In genomic region chr12:5087787-5088519, GRCm38 (mm10) we compare ENCODE assay signal across 8 mouse cellular contexts.
DNase-seq lines count a peak whose midpoint lies in the region; ATAC-seq and TF ChIP-seq lines count a peak whose summit lies in the region.

No protein-coding gene starts in this region.

- no peaks in the 10 kb centered on the region for H3K27me3 ChIP-seq in midbrain, embryonic 16.5 days (ENCODE audit: control insufficient read depth, insufficient read depth, low read depth, low read length)
- no peaks in the 10 kb centered on the region for H3K27me3 ChIP-seq in thymus, adult 2 months (ENCODE audit: control insufficient read depth, insufficient read depth, low read length)

- WGBS in lung, adult 2 months, result 22% methylated on average over 10 of the region's 10 CpGs
- 28% methylated on average over 10 of the region's 10 CpGs for WGBS in midbrain, embryonic 16.5 days
- WGBS in thymus, adult 2 months, result 48% methylated on average over 10 of the region's 10 CpGs

- no peak overlapping the region for H3K4me3 ChIP-seq in lung, adult 2 months (replicated peaks; ENCODE audit: extremely low read depth, low read depth, low read length)
- H3K4me3 ChIP-seq in layer of hippocampus, adult 2 months, result no peak overlapping the region; the same call in 1 of the 2 replicates
- H3K4me3 ChIP-seq in midbrain, embryonic 16.5 days (ENCODE audit: low read depth, low read length), result no peak overlapping the region
- H3K4me3 ChIP-seq in thymus, adult 2 months (ENCODE audit: control insufficient read depth, insufficient read depth, low read length), result no peak overlapping the region

- ATAC-seq in midbrain, embryonic 16.5 days, result peak; percentile 83

- no peaks in the 10 kb centered on the region; the same call in 1 of the 2 replicates for H3K4me1 ChIP-seq in lung, adult 2 months (ENCODE audit: control insufficient read depth, insufficient read depth, low read length)
- H3K4me1 ChIP-seq in midbrain, embryonic 16.5 days (ENCODE audit: control insufficient read depth, insufficient read depth, low read length), result peaks cover 10% of the 10 kb centered on the region
- no peaks in the 10 kb centered on the region for H3K4me1 ChIP-seq in thymus, adult 2 months (replicated peaks; ENCODE audit: control insufficient read depth, insufficient read depth, low read length)

- no peak overlapping the region for H3K9ac ChIP-seq in midbrain, embryonic 16.5 days (ENCODE audit: low read depth, low read length)

- H3K36me3 ChIP-seq in midbrain, embryonic 16.5 days (ENCODE audit: control insufficient read depth, insufficient read depth, low read length), result peaks cover 18% of the 10 kb centered on the region
- H3K36me3 ChIP-seq in thymus, adult 2 months (ENCODE audit: control insufficient read depth, insufficient read depth, low read length), result no peaks in the 10 kb centered on the region

- H3K9me3 ChIP-seq in midbrain, embryonic 16.5 days (replicated peaks; ENCODE audit: control insufficient read depth, low read length, poor library complexity, severe bottlenecking), result no peaks in the 10 kb centered on the region

- TF ChIP-seq CTCF in lung, adult 2 months (IDR thresholded peaks at IDR 0.05; ENCODE audit: insufficient read depth, low read length), result no peak
- no peak for TF ChIP-seq CTCF in layer of hippocampus, adult 2 months (conservative IDR thresholded peaks at IDR 0.05)
- no peak for TF ChIP-seq CTCF in thymus, adult 2 months (IDR thresholded peaks at IDR 0.05; ENCODE audit: borderline replicate concordance, control insufficient read depth, extremely low read depth, insufficient read depth, low read length, poor library complexity)

- no peak for TF ChIP-seq POLR2A in lung, adult 2 months (IDR thresholded peaks at IDR 0.05; ENCODE audit: borderline replicate concordance, extremely low read depth, low read depth, low read length)
- TF ChIP-seq POLR2A in thymus, adult 2 months (IDR thresholded peaks at IDR 0.05; ENCODE audit: control insufficient read depth, extremely low read depth, insufficient read depth, low read length, poor library complexity), result no peak

- intact Hi-C loops in heart, postnatal 14 days (cut with DNase I), result no loop called here

- H3K27ac ChIP-seq in layer of hippocampus, adult 2 months, result peak overlapping the region; percentile 67; the same call in 1 of the 2 replicates
- H3K27ac ChIP-seq in midbrain, embryonic 16.5 days (ENCODE audit: low read length), result peak overlapping the region; percentile 68
- no peak overlapping the region for H3K27ac ChIP-seq in thymus, adult 2 months (ENCODE audit: control insufficient read depth, insufficient read depth, low read length)

- no peak overlapping the region for H3K4me2 ChIP-seq in midbrain, embryonic 16.5 days (ENCODE audit: low read length)

- DNase-seq in lung, adult 18-20 months, result peak; percentile 34 to 46
- no peak for DNase-seq in lung, adult 2 months
- peak; percentile 45 for DNase-seq in embryo, embryonic 10.5 days (ENCODE audit: low spot score)
- DNase-seq in heart, postnatal 14 days, result peak; percentile 23 to 58
- DNase-seq in layer of hippocampus, adult 2 months (ENCODE audit: low spot score in 2 of 2), result peak; percentile 85 to 92
- DNase-seq in thymus, adult 2 months, result no peak
- DNase-seq in spleen, adult 12 weeks (ENCODE audit: low spot score), result no peak

Comparison
In these comparisons a context has a peak if more than half of its experiments do, and no peak if none do; other contexts are left out.
1. DNase-seq: peak in lung, adult 18-20 months (2 of 2), embryo, embryonic 10.5 days (single experiment), heart, postnatal 14 days (2 of 2) and layer of hippocampus, adult 2 months (2 of 2); none in lung, adult 2 months (single experiment), thymus, adult 2 months (single experiment) and spleen, adult 12 weeks (single experiment).